Mouse (Mus musculus) ES-E14 (cell line): Measurements from ENCODE around the gene Anks1b. TPM values are rescaled to one million over a fixed set of nuclear protein-coding genes. Genes with fewer than 3 reads are reported as not detected.

Source experiments
- DNase-seq: peaks from one replicate; pipeline ENCODE4 v3.0.0-alpha.2; 2013; ENCODE audit warnings: low read depth, low spot score
- H3K27ac ChIP-seq: 2 replicates; pipeline ENCODE4 v1.5.1; 2012; ENCODE audit warnings: low read depth, mild to moderate bottlenecking, low read length, moderate library complexity, mixed read lengths; ENCODE audit not compliant: poor library complexity, insufficient read depth, severe bottlenecking
- H3K36me3 ChIP-seq: 2 replicates; pipeline ENCODE4 v1.6.1; 2012; ENCODE audit warnings: mild to moderate bottlenecking, low read length, moderate library complexity, mixed read lengths; ENCODE audit not compliant: control insufficient read depth, poor library complexity, insufficient read depth, severe bottlenecking
- H3K4me1 ChIP-seq, 2 experiments: fragments of 150-350 bp in 1 of 2; sonication (generic) in 1 of 2; 2 replicates each; pipeline ENCODE4 v1.6.1; 2012; ENCODE audit warnings: low read length in 2 of 2, mild to moderate bottlenecking in 1 of 2, mixed read lengths in 1 of 2; ENCODE audit not compliant: control insufficient read depth in 2 of 2, insufficient read depth in 2 of 2, poor library complexity in 1 of 2
- H3K4me3 ChIP-seq, 2 experiments: fragments of 150-350 bp in 1 of 2; sonication (generic) in 1 of 2; 2 replicates each; pipeline ENCODE4 v1.5.1; 2012; ENCODE audit warnings: low read length in 2 of 2, low read depth in 1 of 2, mild to moderate bottlenecking in 1 of 2, mixed read lengths in 1 of 2; ENCODE audit not compliant: insufficient read depth in 1 of 2, poor library complexity in 1 of 2, severe bottlenecking in 1 of 2
- H3K9ac ChIP-seq: 2 replicates; pipeline ENCODE4 v1.6.1; 2012; ENCODE audit warnings: low read depth, mild to moderate bottlenecking, low read length, mixed read lengths; ENCODE audit not compliant: poor library complexity, insufficient read depth, severe bottlenecking
- H3K9me3 ChIP-seq: fragments of 150-350 bp; sonication (generic); 2 replicates; pipeline ENCODE4 v1.6.1; 2012; ENCODE audit warnings: low read depth, mild to moderate bottlenecking, low read length; ENCODE audit not compliant: control insufficient read depth, insufficient read depth
- CHD2 ChIP-seq: IDR thresholded peaks from 2 replicates; pipeline ENCODE4 v1.6.1; 2014; ENCODE audit warnings: mild to moderate bottlenecking, low read depth, low read length, inconsistent platforms
- HCFC1 ChIP-seq: IDR thresholded peaks from 2 replicates; pipeline ENCODE4 v1.6.1; 2012; ENCODE audit warnings: low read length, inconsistent platforms, borderline replicate concordance; ENCODE audit not compliant: insufficient read depth
- MAFK ChIP-seq: IDR thresholded peaks from 2 replicates; pipeline ENCODE4 v1.6.1; 2014; ENCODE audit warnings: mild to moderate bottlenecking, low read depth, low read length, inconsistent platforms; ENCODE audit not compliant: insufficient read depth
- ZC3H11A ChIP-seq: IDR thresholded peaks from 2 replicates; pipeline ENCODE4 v1.6.1; 2012; ENCODE audit warnings: low read depth, mild to moderate bottlenecking, inconsistent platforms, low read length, borderline replicate concordance
- ZNF384 ChIP-seq: IDR thresholded peaks from 2 replicates; pipeline ENCODE4 v1.6.1; 2012; ENCODE audit warnings: low read depth, low read length, inconsistent platforms
- in situ Hi-C, 2 experiments: fragments of 600-800 bp; cut with MboI; formaldehyde crosslinking; loops; one replicate each; pipeline ENCODE4 v1.15.1; 2025; ENCODE audit warnings: low sequenced_read_pairs in 2 of 2, inconsistent platforms in 1 of 2; ENCODE audit not compliant: unreplicated experiment in 2 of 2
- total RNA-seq: library from RNA; depleted of rRNA; stranded (reverse); fragments of 300-350 nt; gene quantifications from 2 replicates; pipeline ENCODE4 v1.2.3, GENCODE M21; 2012

The Anks1b gene
- total RNA-seq, 1 experiment = 2.6 TPM

DNA sequence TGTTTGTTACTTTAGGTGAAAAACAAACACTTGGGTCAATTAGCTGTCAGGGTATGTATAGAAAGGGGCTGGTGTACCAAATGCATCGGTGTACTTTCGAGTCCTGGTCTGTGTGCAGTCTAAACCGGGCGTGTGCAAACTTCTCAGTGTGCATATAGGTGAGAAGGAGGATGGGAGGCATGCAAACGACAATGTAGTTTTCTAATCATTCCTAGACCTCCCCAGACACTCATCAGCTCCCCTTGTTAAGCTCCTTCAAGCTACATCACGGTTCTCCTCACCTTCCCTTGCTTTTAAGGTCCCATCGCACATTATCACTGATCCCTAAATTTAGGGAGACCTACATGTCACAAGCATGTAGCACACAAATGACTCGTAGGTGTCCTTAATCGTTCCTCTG lies 704.5 kb downstream of the Anks1b start:
- Histone ChIP-seq H3K9ac (no peak overlapping the region), H3K27ac (no peak overlapping the region), H3K36me3 (no peaks in the 10 kb centered on the region), H3K4me1 (no peaks in the 10 kb centered on the region), H3K9me3 (no peaks in the 10 kb centered on the region), H3K4me3 (no peak overlapping the region)
- in situ Hi-C loops = no loop called here
- DNase-seq = no peak
- TF ChIP-seq ZC3H11A (no peak), CHD2 (no peak), ZNF384 (no peak), MAFK (no peak), HCFC1 (no peak)

DNA sequence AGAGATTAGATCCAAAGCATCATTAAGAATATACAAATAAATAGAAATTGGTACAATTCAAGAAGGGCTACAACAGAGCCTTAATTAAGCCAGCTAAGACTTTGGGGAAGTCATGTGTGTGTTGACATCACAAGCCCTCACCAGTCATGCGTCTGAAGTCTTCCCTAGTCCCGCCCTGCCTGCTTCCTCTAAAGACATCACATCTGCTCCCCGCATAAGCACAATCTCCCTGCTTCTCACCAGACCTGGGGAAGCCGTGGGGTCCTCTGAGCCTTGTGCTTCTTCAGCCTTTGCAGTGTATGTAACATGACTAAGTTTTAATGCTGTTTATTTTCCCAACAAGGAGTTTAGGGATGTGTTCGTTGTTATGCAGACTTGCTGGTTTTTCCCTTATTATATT lies 706.7 kb downstream of the Anks1b start:
- H3K9ac ChIP-seq = no peak overlapping the region
- TF ChIP-seq CHD2 (no peak), HCFC1 (no peak), ZC3H11A (no peak), ZNF384 (no peak), MAFK (no peak)
- H3K36me3 ChIP-seq = no peaks in the 10 kb centered on the region
- in situ Hi-C loops = no loop called here
- H3K27ac ChIP-seq = no peak overlapping the region
- no peak overlapping the region for H3K4me3 ChIP-seq
- H3K4me1 ChIP-seq = no peaks in the 10 kb centered on the region
- H3K9me3 ChIP-seq = no peaks in the 10 kb centered on the region
- DNase-seq = no peak

DNA sequence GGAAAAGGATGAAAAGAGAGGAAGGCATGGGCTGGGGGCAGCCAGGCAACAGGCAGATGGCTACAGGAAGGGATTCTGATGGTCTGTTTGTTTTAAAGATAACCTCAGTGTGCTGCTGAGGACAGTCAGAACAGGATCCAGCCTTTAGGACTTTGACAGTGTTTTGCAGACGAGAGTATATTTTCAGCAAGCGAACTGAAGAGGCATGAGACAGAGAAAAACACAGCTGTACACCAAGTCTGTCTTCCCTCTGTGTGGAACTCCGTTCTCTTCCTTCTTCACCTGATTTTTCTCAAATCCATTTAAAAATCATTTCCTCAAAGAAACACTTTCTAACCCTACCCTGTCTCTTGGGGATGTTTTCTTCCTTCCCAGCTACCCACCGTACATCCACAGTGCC lies 710.7 kb downstream of the Anks1b start:
- no peaks in the 10 kb centered on the region for H3K36me3 ChIP-seq
- in situ Hi-C loops = no loop called here
- H3K4me1 ChIP-seq = no peaks in the 10 kb centered on the region
- H3K4me3 ChIP-seq = no peak overlapping the region
- H3K27ac ChIP-seq = no peak overlapping the region
- no peak for TF ChIP-seq HCFC1
- no peak for TF ChIP-seq CHD2
- no peak for TF ChIP-seq ZNF384
- H3K9me3 ChIP-seq = no peaks in the 10 kb centered on the region
- H3K9ac ChIP-seq = no peak overlapping the region
- DNase-seq = no peak

DNA sequence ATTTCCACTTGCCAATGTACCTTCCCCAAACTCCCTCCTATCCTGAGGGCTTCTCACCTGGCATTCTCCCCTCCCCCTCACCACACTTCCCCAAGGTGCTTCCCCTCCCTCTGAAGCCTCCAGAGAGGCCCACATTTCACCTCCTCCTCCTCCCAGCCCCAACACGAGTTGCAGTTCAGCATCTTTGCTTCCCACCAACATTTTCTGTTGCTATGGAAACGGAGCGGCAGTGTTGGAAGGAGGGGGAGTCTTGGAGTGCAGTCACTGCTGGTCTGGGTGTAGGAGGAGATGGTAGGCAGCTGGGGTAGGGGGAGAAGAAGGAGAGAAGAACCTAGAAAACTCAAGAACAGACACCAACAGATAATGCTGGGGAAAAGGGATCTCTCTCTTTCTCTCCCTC lies 722.8 kb downstream of the Anks1b start:
- Histone ChIP-seq H3K27ac (no peak overlapping the region), H3K36me3 (no peaks in the 10 kb centered on the region), H3K4me1 (no peaks in the 10 kb centered on the region), H3K4me3 (no peak overlapping the region), H3K9me3 (no peaks in the 10 kb centered on the region), H3K9ac (no peak overlapping the region)
- no peak for DNase-seq
- TF ChIP-seq ZNF384 = no peak
- in situ Hi-C loops = no loop called here

DNA sequence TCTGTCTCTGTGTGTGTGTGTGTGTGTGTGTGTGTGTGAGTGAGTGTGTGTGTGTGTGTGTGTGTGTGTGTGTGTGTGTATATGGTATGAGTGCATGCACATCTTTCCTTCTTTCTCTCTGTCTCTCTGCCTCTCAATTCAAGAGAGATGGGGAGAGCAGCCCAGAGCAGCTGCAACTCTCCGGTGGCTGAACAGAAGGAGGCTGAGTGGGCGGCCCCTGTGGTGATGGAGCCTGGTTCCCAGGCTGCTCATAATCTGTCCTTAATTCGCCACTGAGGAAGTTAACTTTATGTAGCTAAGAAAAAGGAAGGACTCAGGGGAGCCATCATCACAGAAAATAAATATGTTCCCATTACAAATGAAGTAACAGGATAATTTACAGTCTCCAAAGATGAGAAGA lies 723.3 kb downstream of the Anks1b start:
- H3K9ac ChIP-seq = no peak overlapping the region
- no peaks in the 10 kb centered on the region for H3K4me1 ChIP-seq
- no peak for DNase-seq
- TF ChIP-seq ZC3H11A (no peak), HCFC1 (no peak), ZNF384 (no peak), MAFK (no peak), CHD2 (no peak)
- H3K36me3 ChIP-seq = no peaks in the 10 kb centered on the region
- H3K9me3 ChIP-seq = no peaks in the 10 kb centered on the region
- no peak overlapping the region for H3K27ac ChIP-seq
- H3K4me3 ChIP-seq = no peak overlapping the region
- in situ Hi-C loops = no loop called here
